Mouse (Mus musculus): Measurements from ENCODE around the gene Dact1.

The Dact1 gene

DNA sequence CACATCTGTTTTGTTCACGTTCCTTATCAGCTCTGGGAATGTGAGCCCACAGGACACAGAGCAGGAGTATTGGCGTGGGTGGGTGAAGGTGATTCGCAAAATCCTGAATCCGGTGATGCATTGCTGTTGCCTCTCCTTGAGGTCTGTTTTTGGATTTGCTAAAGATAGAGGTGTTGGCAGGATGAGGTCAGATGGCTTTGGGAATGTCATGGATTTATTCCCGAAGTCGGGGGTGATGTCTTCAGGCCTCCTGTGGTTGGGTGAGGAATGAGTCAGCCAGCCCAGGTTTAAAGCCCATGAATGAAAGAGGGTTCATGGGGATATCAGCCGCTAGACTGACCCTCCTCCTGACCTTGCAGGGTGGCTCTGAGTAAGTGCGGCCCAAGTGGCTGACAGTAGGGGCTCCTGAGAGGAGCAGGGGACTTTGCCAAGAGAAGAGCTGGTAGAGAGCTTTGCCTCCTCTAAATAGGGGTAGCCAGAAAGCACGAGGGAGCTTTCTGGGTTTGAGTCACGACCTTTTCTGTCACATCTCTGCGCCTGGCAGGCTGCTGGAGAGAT is 27.4 kb downstream of the Dact1 start:
- in situ Hi-C loops (cut with MboI; ENCODE audit: low sequenced_read_pairs): no loop called here

DNA sequence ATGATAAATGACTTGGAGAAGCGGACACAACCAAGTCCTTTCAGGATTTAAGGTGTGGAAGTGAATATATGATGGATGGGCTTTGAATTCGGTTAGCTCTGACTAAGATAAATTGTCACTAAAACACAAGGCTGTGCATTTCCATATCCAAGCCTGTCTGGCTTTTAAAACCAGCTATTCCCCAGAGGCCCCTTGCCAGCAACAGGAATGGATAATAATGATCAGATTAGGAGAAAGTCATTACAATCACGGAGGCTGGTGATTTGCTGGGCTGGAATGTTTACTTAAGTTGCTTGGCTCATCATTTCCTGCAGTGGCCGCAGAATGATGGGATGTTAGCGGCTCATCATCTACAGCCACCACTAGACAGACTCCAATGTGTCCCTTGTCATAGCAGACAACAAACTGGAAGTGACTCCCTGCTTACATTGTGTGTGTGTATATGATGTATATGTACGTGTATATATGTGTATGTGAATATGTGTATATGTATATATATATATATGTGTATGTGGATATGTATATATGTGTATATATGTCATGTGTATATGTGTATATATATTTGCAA is 28.3 kb downstream of the Dact1 start:
- in situ Hi-C loops (cut with MboI; ENCODE audit: low sequenced_read_pairs): no loop called here

GRCm38 (mm10) chr12:71339142-71339848 is 29.6 kb downstream of the Dact1 start:
- in situ Hi-C loops (cut with MboI; ENCODE audit: low sequenced_read_pairs): no loop called here

DNA sequence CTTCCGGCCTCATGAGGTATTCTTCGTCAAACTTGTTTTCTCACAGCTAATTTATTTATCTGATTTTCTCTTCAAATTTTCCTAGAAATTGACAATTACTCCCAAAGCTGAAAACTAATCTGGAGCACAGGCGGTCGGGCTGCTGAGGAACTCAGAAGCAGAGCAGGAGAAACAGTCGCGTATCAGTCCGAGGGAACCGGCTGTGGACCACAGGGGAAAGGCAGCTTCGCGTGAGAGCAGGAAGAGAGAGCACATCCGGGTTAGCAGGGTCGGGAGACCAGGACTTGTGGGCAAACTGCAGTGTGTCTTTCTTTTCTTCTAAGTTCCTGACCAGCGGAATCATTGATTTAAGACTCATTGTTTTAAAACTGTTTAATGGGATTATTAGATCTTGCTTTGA is 32.7 kb downstream of the Dact1 start:
- in situ Hi-C loops (cut with MboI; ENCODE audit: low sequenced_read_pairs): no loop called here

DNA sequence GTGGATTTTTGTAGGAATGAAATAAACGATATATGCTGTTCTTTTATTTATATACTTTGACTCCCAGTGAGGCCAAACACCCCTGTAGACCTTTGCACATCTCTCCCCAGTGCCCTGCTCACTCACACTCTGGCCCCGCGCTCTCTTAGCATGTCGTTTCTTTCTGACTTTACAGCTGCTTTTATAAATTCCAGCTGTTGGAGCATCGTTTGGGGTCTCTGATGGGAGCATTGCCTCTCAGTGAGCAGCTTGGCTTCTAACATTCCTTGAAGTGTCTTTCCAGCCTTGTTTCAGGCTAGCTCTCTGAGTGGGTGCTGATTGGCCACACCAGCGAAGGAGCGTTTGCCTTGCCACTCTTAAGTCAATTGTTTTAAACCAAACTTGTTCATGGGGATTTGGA is 35.8 kb downstream of the Dact1 start:
- in situ Hi-C loops (cut with MboI; ENCODE audit: low sequenced_read_pairs): no loop called here

DNA sequence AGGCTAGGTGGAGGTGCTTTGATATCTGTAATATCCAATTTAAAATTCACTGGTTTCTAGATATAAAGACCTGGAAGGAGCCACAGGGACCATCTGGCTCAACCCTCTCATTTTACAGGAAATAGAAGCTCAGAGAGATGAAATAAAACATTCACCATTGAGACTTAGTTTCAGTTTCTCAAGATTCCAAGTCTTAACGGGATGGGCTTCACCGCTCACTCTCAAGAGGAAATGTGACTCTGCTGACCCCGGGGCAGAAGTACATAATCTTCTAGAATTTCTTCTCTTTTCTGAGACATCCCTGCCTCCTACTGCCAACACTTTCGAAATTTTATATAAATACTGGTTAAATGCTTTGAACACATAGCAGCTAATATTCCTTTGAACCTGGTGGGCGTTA is 36.4 kb downstream of the Dact1 start:
- in situ Hi-C loops (cut with MboI; ENCODE audit: low sequenced_read_pairs): no loop called here

DNA sequence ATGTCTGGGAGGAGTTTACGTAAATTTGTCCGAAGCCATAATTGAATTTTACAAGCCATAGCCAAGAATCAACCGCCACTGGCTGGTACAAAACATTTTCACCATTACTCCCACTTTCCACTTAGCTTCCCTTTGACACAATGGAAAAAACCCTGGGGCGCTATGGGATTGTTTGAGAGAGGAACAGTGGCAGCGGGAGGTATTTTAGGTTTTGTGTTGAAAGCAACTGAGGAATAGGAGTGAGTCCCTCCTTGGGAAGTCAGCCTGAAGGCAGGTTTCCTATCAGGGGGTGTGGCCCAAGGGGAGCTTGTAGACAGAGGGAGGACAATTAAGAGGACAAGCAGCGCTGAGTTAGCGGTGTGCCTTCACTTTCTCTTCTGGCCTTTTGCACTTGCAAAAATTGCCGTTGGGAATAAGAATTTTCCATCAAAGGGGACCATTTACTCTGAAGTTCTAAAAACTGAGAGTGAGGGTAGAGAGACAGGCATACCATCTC is 38.8 kb downstream of the Dact1 start:
- in situ Hi-C loops (cut with MboI; ENCODE audit: low sequenced_read_pairs): no loop called here

DNA sequence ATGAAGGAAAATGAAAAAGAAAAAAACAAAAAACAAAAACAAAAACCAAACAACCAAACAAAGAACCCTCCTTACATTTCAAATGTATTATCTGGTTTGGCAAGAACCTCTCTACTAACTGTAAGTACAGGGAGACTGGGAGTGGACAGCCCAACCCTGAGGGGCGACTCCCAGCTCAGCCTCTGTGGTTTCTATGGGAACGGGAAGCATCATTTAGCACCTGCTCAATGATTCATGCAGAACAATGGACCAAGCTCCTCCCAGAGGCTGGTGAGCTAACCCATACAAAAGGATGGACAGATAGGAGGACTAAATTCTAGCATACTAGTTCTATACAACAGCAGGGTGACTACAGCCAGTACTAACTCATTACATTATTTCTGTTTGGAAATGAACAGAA is 40.4 kb downstream of the Dact1 start:
- in situ Hi-C loops (cut with MboI; ENCODE audit: low sequenced_read_pairs): no loop called here

DNA sequence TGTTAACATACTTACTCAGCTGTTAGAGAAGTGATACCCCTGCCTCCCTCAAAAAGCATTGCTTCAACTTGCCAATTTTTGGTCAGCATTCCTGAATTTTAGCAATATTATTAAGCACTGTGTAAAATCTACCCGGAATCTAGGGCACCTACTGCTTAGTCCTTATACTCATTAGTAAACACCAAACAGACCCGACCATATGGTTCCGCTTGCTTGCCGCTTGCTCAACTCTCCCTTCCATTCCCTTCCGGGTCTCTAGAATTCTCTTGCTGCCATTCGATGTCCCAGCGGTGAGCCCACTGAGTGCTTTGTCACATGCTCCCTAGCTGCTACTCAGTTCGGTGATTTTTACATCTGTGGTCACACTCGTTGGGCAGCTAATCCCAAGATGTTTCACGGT is 45.0 kb downstream of the Dact1 start:
- in situ Hi-C loops (cut with MboI; ENCODE audit: low sequenced_read_pairs): no loop called here

DNA sequence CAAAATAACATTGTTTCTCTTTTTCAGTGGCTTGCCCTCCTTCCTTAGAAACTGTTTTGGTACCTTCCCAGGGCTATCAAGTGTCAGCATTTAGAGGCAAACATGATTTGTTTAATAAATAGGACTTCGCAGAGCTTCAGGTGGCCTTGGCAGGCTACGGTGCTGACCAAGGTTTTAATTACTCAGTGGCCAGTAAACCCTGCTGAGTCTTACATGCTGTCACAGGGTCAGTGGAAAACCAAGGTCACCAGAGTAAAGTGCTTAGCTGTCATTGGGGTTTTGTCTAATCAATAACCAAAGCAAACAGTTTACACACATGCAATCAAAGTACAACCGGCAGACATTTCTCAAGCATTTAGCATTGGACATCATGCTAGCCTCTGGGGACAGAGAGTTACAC is 45.4 kb downstream of the Dact1 start:
- in situ Hi-C loops (cut with MboI; ENCODE audit: low sequenced_read_pairs): no loop called here

DNA sequence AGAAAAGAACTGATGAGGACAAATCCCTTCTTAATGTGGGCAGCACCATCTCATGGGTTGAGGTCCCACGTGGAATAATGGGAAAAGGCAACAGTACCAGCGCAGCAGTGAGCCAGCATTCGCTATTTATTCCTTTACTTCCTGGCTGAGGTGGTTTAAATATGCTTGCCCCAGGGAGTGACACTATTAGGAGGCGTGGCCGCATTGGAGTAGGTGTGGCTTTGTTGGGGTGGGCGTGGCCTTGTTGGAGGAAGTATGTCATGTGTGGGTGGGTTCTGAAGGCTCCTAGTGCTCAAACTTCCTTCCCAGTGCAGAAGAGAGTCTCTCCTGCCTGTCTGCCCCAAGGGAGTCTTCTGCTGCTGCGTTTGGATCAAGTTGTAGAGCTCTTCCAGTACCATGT is 51.9 kb downstream of the Dact1 start:
- in situ Hi-C loops (cut with MboI; ENCODE audit: low sequenced_read_pairs): no loop called here

- in situ Hi-C loops (cut with MboI; ENCODE audit: low sequenced_read_pairs): no loop called here
Measured at GRCm38 (mm10) chr12:71362425-71362824, 52.7 kb downstream of the Dact1 start.

GRCm38 (mm10) chr12:71364106-71364505 is 54.4 kb downstream of the Dact1 start:
- in situ Hi-C loops (cut with MboI; ENCODE audit: low sequenced_read_pairs): no loop called here

DNA sequence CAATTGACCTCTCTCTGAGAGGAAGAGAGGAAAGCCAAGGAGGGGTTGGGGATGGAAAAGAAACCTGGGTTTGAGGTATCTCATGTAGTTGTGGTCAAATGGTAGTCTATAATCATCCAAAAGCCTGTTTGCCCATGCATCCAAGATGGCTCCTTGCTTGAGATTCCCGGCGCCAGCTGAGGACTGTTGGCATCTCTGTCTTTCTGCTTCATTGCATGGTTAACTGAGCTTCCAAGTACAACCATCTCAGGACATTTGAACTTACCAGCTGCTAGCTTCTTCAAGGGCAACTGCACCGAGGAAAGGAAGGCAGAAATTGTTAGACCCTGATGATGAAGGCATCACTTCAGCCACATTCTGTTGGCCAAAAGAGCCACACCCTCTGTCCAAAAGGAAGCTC is 54.8 kb downstream of the Dact1 start:
- in situ Hi-C loops (cut with MboI; ENCODE audit: low sequenced_read_pairs): no loop called here

- in situ Hi-C loops (cut with MboI; ENCODE audit: low sequenced_read_pairs): no loop called here
Measured at GRCm38 (mm10) chr12:71365208-71365607, 55.5 kb downstream of the Dact1 start.

DNA sequence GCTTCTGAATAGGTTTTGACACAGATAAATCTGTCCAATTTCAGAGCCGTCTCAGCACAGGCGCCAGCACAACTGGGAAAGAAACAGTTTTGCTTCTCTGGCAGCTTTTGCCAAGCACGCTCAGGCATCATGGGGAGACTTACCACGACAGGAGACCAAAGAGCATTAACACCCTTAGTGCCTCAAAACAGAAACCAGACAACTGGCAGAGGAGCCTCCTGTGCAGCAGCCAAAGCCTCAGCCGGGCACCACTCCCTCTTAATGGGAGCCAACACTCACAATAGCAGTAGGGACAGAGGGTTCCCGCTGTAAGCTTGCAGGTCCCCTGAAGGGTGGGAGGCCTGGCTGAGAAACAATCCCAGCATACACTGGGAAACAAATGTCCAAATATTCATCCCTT is 56.5 kb downstream of the Dact1 start:
- in situ Hi-C loops (cut with MboI; ENCODE audit: low sequenced_read_pairs): no loop called here

- in situ Hi-C loops (cut with MboI; ENCODE audit: low sequenced_read_pairs): no loop called here
Measured at GRCm38 (mm10) chr12:71368631-71369030, 58.9 kb downstream of the Dact1 start.
